Mouse (Mus musculus) forebrain, postnatal 0 days (tissue): ENCODE measurements at regions not wholly inside any gene's neighbourhood (a gene's known extent, or its start where the extent isn't known, plus 50 kb on each side); places are given as distances from the start of the nearest gene placed in this dataset.

Source experiments
- ATAC-seq: fragments of 200-750 bp; cut with Nextera tagmentation; 2 replicates; pipeline ENCODE4 v1.8.0; 2017; ENCODE audit warnings: mild to moderate bottlenecking, moderate library complexity
- DNase-seq: peaks from one replicate; pipeline ENCODE4 v3.0.0-alpha.2; 2015
- H3K27ac ChIP-seq: fragments of 300-500 bp; sonication (generic); 2 replicates; pipeline ENCODE4 v1.5.1; 2014; ENCODE audit warnings: low read depth, mild to moderate bottlenecking, antibody characterized with exemption, low read length, moderate library complexity, mixed read lengths
- H3K27me3 ChIP-seq: fragments of 300-500 bp; sonication (generic); 2 replicates; pipeline ENCODE4 v1.6.1; 2014; ENCODE audit warnings: mild to moderate bottlenecking, low read length, mixed read lengths; ENCODE audit not compliant: insufficient read depth
- H3K36me3 ChIP-seq: fragments of 300-500 bp; sonication (generic); 2 replicates; pipeline ENCODE4 v1.6.1; 2014; ENCODE audit warnings: mild to moderate bottlenecking, moderate library complexity; ENCODE audit not compliant: insufficient read depth
- H3K4me1 ChIP-seq: fragments of 300-500 bp; sonication (generic); 2 replicates; pipeline ENCODE4 v1.6.1; 2014; ENCODE audit warnings: antibody characterized with exemption; ENCODE audit not compliant: insufficient read depth
- H3K4me2 ChIP-seq: fragments of 300-500 bp; sonication (generic); 2 replicates; pipeline ENCODE4 v1.6.1; 2014; ENCODE audit warnings: low read depth, mild to moderate bottlenecking, moderate library complexity
- H3K4me3 ChIP-seq: fragments of 300-500 bp; sonication (generic); 2 replicates; pipeline ENCODE4 v1.5.1; 2014; ENCODE audit warnings: low read depth, low read length, mixed read lengths
- H3K9ac ChIP-seq: fragments of 300-500 bp; sonication (generic); 2 replicates; pipeline ENCODE4 v1.6.1; 2014; ENCODE audit warnings: mild to moderate bottlenecking
- H3K9me3 ChIP-seq: fragments of 300-500 bp; sonication (generic); 2 replicates; pipeline ENCODE4 v1.6.1; 2016; ENCODE audit warnings: low read length
- CTCF ChIP-seq: sonication (generic); IDR thresholded peaks from 2 replicates; pipeline ENCODE4 v1.5.1; 2016; ENCODE audit warnings: antibody characterized with exemption, control low read depth, low read depth
- WGBS: fragments of 180-500 bp; shearing (Covaris S2); extraction: QIAGEN DNeasy Blood & Tissue Kit; methylation state at CpG from one replicate; pipeline ENCODE4 v1.1.7; 2014; 5-methylcytosine and 5-hydroxymethylcytosine counted together

GRCm38 (mm10) chr2:64606864-64607263 lies 417.9 kb downstream of the Grb14 start:
- no peak overlapping the region for H3K4me2 ChIP-seq
- TF ChIP-seq CTCF, result no peak
- ATAC-seq (no peak), DNase-seq (no peak)
- H3K36me3 ChIP-seq, result no peaks in the 10 kb centered on the region
- no peak overlapping the region for H3K27ac ChIP-seq
- H3K4me1 ChIP-seq, result no peaks in the 10 kb centered on the region
- H3K9me3 ChIP-seq, result no peaks in the 10 kb centered on the region
- no peak overlapping the region for H3K9ac ChIP-seq
- H3K27me3 ChIP-seq, result no peaks in the 10 kb centered on the region
- 32% methylated on average over 1 of the region's 1 CpGs for WGBS
- no peak overlapping the region for H3K4me3 ChIP-seq

GRCm38 (mm10) chr2:64582258-64582657 lies 442.5 kb downstream of the Grb14 start:
- Histone ChIP-seq H3K4me1 (no peaks in the 10 kb centered on the region), H3K9me3 (no peaks in the 10 kb centered on the region), H3K9ac (no peak overlapping the region), H3K27ac (no peak overlapping the region), H3K4me2 (no peak overlapping the region), H3K36me3 (no peaks in the 10 kb centered on the region), H3K4me3 (no peak overlapping the region), H3K27me3 (no peaks in the 10 kb centered on the region)
- TF ChIP-seq CTCF, result no peak
- DNase-seq (no peak), ATAC-seq (no peak)
- WGBS, result 71% methylated on average over 3 of the region's 3 CpGs

- H3K4me1 ChIP-seq, result no peaks in the 10 kb centered on the region
- no peaks in the 10 kb centered on the region; the same call in 1 of the 2 replicates for H3K27me3 ChIP-seq
- H3K9me3 ChIP-seq, result no peaks in the 10 kb centered on the region
- H3K36me3 ChIP-seq, result no peaks in the 10 kb centered on the region
- H3K4me2 ChIP-seq, result no peak overlapping the region
- no peak for ATAC-seq
- H3K9ac ChIP-seq, result no peak overlapping the region
- no peak for DNase-seq
- no peak overlapping the region for H3K27ac ChIP-seq
- WGBS, result 95% methylated on average over 5 of the region's 5 CpGs
- no peak overlapping the region for H3K4me3 ChIP-seq
- no peak for TF ChIP-seq CTCF
Measured at GRCm38 (mm10) chr2:64536032-64536431, 438.2 kb upstream of the Fign start.

GRCm38 (mm10) chr2:64535351-64535851 lies 437.6 kb upstream of the Fign start:
- DNase-seq (no peak), ATAC-seq (no peak)
- H3K9ac ChIP-seq, result no peak overlapping the region
- no peak for TF ChIP-seq CTCF
- H3K27me3 ChIP-seq, result no peaks in the 10 kb centered on the region; the same call in 1 of the 2 replicates
- H3K4me3 ChIP-seq, result no peak overlapping the region
- WGBS, result 53% methylated on average over 5 of the region's 5 CpGs
- no peak overlapping the region for H3K4me2 ChIP-seq
- H3K4me1 ChIP-seq, result no peaks in the 10 kb centered on the region
- no peak overlapping the region for H3K27ac ChIP-seq
- no peaks in the 10 kb centered on the region for H3K9me3 ChIP-seq
- H3K36me3 ChIP-seq, result no peaks in the 10 kb centered on the region

GRCm38 (mm10) chr2:64534869-64535268 lies 437.0 kb upstream of the Fign start:
- TF ChIP-seq CTCF, result no peak
- DNase-seq (no peak), ATAC-seq (no peak)
- H3K27me3 ChIP-seq, result no peaks in the 10 kb centered on the region; the same call in 1 of the 2 replicates
- H3K9me3 ChIP-seq, result no peaks in the 10 kb centered on the region
- H3K4me1 ChIP-seq, result no peaks in the 10 kb centered on the region
- H3K36me3 ChIP-seq, result no peaks in the 10 kb centered on the region
- WGBS, result 90% methylated on average over 13 of the region's 13 CpGs
- no peak overlapping the region for H3K4me3 ChIP-seq
- no peak overlapping the region for H3K9ac ChIP-seq
- H3K4me2 ChIP-seq, result no peak overlapping the region
- no peak overlapping the region for H3K27ac ChIP-seq

GRCm38 (mm10) chr2:64534344-64534743 lies 436.5 kb upstream of the Fign start:
- ATAC-seq (no peak), DNase-seq (no peak)
- Histone ChIP-seq H3K9ac (no peak overlapping the region), H3K27me3 (no peaks in the 10 kb centered on the region; the same call in 1 of the 2 replicates), H3K9me3 (no peaks in the 10 kb centered on the region), H3K27ac (no peak overlapping the region), H3K4me2 (no peak overlapping the region), H3K4me3 (no peak overlapping the region), H3K4me1 (no peaks in the 10 kb centered on the region), H3K36me3 (no peaks in the 10 kb centered on the region)
- 73% methylated on average over 2 of the region's 2 CpGs for WGBS
- peak; percentile 18; the same call in 1 of the 2 replicates for TF ChIP-seq CTCF

GRCm38 (mm10) chr2:64522722-64523121 lies 424.9 kb upstream of the Fign start:
- H3K4me3 ChIP-seq, result no peak overlapping the region
- no peaks in the 10 kb centered on the region for H3K36me3 ChIP-seq
- DNase-seq (peak; percentile 25), ATAC-seq (peak; percentile 34; the same call in 1 of the 2 replicates)
- no peaks in the 10 kb centered on the region; the same call in 1 of the 2 replicates for H3K4me1 ChIP-seq
- H3K27ac ChIP-seq, result no peak overlapping the region
- TF ChIP-seq CTCF, result no peak
- no peaks in the 10 kb centered on the region; the same call in 1 of the 2 replicates for H3K27me3 ChIP-seq
- H3K9me3 ChIP-seq, result no peaks in the 10 kb centered on the region
- WGBS, result 28% methylated on average over 3 of the region's 3 CpGs
- H3K9ac ChIP-seq, result no peak overlapping the region
- H3K4me2 ChIP-seq, result no peak overlapping the region

- no peak overlapping the region for H3K4me2 ChIP-seq
- H3K9me3 ChIP-seq, result no peaks in the 10 kb centered on the region
- H3K9ac ChIP-seq, result no peak overlapping the region
- 25% methylated on average over 3 of the region's 3 CpGs for WGBS
- no peaks in the 10 kb centered on the region for H3K36me3 ChIP-seq
- ATAC-seq (no peak), DNase-seq (peak; percentile 9)
- no peak overlapping the region for H3K4me3 ChIP-seq
- H3K4me1 ChIP-seq, result no peaks in the 10 kb centered on the region; the same call in 1 of the 2 replicates
- H3K27me3 ChIP-seq, result no peaks in the 10 kb centered on the region; the same call in 1 of the 2 replicates
- H3K27ac ChIP-seq, result no peak overlapping the region
- TF ChIP-seq CTCF, result no peak
Measured at GRCm38 (mm10) chr2:64522233-64522632, 424.4 kb upstream of the Fign start.
